Mouse (Mus musculus): ENCODE data around the gene Gramd1a.

Gene Gramd1a

DNA sequence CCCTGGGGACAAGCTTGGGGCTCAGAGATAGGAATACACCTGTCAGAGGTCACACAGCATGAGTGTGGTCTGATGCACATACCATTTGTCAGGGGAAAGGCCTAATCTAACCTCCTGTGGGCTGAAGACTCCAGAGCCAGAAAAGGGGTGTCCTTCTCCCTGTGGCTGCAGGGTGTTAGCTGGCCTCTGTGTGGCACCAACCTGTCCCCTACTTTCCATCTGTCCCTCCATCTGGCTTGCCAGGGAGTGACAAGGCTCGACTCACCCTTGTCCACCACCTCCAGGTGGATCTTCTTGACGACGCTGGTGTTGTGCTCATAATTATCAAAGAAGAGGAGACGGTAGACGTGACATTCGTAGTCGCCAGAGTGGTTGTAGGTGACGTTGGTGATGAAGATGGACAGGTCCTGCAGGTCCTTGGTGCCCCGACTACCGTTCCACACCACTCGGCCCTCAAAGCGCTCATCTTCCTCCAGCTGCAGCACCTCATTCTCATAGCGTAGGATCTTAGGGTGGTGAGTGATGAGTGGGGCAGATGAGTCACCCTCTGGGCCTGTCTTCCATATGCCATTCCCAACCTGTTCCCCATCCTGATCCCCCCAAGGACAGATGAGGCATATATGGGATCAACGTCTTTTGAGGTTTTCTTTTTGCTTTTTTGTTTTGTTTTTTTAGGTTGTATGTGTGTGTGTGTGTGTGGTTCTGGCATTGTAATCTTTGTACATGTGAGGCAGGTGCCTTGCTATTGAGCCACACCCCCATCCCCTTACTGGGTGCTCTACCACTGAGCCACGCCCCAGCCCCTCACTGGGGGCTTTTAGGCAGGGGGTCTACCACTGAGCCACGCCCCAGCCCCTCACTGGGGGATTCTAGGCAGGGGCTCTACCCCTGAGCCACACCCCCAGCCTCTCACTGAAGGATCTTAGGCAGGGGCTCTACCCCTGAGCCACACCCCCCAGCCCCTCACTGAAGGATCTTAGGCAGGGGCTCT, 32.8 kb downstream of the Gramd1a start:
- DNase-seq = peak; percentile 95

DNA sequence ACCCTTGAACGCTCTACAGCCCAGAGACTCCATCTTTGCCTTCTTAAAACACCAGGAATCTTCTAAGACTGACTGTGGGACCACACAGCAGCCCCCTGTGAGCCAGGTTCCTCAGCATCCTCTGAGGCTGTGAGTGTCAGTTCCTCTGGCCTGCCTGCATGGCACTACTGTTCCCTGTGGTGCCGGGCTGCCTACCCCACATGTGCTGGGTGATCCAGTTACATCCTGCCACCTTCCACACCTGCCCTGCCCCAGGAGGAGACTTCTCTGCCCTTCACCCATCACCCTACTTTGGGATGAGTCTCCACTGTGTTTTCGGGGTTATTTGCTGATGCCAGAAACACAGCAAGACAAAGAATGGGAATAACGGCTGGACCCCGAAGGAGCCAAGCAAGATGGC, 36.1 kb downstream of the Gramd1a start:
- no peak for DNase-seq

DNA sequence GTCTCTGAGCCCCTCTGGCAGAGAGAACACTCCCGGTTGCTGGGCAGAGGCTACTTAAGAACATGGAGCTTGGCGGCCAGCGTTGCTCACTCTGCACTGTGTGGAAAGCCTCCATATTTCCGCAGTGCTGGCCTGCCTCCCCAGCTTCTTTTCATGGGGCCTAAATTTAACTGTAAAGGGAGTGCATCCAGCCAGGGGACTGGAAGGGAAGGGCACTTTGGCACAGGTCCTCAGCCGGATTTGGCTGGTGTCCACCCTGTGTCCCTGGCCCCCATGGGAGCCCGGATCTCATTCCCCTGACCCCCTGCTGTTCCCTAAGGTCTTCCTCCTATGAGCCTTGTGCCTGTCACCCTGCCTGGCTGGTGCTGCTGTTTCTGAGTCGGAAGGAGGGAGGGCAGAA, 37.2 kb downstream of the Gramd1a start:
- peak; percentile 83 for DNase-seq

DNA sequence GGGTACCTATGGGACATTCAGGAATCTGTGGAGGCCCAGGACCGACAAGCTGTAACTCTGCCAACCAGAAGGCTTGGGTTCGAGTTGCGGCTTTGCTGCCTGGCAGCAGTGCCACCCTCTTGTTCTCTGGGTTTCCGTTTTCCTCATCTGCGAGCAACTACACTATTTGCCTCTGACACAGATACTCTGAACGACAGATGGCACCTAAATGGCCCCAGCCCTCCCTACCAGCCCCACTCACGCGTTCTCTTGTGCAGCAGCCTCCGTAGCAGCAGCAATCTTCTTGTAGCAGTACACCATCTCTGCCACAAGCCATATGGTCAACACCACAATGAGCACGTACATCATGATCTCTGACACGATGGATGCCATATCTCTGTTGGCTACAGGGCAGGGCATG, 38.2 kb downstream of the Gramd1a start:
- DNase-seq = peak; percentile 80

DNA sequence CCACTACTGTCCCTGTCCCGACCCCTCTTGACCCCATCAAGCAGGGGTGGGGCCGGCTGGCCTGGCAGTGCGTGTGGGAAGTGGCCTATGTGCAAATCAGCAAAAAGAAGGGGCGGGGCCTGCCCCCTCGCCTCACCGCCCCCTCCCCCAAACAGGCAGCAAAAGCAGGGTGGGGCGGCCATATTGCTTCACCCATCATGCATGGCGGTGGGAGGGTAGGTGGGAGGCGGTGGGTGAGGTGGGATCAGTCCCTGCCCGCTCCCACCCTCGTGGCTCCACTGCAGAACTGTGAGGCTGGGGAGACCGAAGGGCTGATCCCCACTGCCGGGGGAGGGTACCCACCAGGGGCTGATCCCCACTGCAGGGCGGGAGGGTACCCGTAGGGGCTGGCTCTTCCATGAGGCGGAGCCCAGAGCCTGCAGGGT, 39.0 kb downstream of the Gramd1a start:
- DNase-seq = peak; percentile 73

DNA sequence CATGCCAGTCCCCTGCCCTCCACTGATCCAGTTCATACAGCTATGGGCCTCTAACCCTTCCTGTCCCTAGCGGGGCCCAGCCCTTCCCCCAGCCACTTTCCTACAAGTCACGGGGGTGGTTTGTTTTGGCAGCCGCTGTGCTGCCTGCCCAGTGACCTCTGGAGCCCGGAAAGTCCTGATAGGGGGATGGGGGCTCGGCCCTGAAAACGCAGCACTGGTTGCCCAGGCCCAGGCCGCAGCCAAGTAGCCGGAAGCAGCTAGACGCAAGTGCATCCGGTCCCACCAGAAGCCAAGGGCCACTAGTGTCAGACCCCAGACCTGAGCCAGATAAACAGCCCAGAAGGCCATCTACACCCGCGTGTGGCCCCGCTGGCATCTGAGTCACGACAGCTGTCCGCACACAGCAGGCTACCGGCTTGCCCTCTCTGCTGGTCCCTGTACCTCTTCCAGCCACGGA, 40.1 kb downstream of the Gramd1a start:
- DNase-seq = peak; percentile 83

DNA sequence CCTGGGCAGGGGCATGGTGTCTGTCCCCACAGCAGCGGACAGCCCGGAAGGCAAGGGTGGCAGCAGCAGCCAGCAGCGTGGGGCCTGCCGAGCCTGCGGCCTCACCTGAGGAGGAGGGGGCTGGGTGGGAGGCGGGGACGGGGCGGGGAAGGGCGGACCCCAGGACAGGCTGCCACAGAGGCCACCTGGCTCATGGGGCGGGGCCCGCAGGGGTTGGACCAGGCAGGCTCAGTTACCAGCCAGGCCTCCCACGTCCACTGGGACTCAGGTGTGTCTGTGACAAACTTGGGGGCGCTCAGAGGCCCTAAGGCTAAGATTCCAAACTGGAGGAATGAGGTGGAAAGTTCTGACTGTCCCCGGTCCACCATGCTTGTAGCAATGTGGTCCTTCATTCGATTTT, 40.5 kb downstream of the Gramd1a start, which contains the start of gene Hpn:
Hpn (minus strand) TSS at position 109 of the 400 bp plus-strand sequence.
- no peak for DNase-seq

DNA sequence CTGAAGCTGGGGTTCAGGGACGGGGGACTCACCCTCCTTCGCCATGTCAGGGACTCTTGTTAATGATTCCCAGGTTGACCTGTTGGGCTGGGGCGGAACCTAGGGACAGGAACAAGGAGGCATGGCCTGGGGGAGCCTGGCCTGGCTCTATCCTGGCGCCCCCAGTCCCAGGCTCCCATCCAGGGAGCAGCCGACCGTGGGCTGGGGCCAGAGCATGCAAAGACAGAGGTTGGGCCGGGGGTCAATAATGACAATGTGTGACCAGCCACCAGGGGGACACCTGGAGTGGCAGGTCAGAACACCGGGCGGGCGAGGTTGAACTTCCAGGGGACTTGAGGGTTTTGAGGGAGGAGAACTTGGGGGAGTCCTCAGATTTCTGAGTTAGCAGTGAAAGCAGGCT, 41.0 kb downstream of the Gramd1a start:
- DNase-seq = no peak

DNA sequence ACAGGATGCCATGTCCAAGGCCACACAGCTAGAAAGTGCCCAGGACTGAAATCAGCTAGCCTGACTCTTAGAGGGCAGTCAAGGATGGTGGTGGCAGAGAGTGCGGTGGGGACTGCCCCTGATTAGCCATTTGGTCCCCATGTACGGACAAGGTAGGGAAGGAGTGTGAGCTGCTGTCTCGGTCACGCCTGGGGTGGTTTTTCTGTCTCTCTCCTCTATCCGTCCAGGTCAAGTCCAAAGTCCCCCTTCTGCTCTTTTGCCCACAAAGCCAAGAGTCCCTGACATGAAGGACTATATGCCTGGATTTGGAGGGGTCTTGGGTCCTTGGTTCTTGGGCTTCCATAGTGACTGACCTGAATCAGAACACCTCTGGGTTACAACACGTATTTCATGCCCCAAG, 41.9 kb downstream of the Gramd1a start:
- no peak for DNase-seq

DNA sequence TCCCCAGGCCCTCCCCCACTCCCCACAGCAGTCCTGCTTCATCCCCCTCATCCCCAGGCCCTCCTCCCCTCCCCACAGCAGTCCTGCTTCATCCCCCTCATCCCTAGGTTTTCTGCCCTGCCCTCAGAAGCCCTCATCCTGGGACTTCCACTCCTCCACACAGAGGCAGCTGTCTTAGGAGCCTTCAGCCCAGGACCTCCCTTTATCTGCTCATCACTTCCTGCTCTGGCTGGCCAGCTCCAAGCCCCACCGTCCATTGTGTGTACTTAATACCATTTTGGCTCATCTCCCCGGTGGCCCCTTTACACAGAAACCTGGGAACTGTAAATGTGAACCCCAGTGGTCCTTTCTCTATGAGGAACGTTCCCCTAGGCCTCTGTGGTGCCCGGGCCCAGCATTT, 43.7 kb downstream of the Gramd1a start:
- no peak for DNase-seq

DNA sequence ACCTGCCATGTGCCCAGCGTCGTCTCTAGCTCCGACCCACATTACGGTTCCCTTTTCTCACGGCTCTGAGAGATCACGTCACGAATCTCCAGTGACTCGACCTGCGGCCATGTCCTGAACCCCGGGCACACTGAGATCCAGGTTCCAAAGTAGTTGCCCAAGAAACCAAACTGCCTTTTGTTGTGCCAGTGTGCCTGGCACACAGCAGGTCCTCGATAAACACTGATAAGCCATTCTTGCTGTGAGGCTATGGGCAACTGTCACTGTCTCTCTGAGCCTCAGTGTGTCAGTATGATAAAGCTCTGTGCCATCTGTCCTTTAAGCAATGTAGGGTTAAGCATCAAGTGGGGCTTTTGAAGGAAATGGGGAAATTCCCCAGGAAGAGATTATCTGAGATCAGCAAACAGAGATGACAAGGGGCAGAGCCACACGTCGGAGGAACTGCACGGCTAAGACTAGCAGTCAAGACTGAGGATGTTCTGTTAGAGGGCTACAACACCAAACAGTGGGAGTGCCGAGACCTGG, 44.8 kb downstream of the Gramd1a start:
- no peak for DNase-seq

DNA sequence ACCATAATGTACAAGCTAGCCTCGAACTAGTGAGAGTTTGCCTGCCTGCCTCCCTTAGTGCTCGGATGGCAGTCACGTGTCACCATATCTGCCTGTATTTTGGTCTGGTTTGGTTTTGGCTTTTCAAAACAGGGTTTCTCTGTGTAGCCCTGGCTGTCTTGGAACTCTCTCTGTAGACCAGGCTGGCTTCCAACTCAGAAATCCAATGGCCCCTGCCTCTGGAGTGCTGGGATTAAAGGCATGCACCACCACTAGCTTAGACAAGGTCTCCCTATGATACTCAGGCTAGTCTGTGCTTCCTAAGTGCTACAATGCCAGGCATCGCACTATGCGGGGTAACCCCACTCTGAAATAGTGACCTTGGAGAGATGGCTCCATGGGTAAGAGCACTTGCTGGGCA, 45.9 kb downstream of the Gramd1a start:
- DNase-seq = no peak

DNA sequence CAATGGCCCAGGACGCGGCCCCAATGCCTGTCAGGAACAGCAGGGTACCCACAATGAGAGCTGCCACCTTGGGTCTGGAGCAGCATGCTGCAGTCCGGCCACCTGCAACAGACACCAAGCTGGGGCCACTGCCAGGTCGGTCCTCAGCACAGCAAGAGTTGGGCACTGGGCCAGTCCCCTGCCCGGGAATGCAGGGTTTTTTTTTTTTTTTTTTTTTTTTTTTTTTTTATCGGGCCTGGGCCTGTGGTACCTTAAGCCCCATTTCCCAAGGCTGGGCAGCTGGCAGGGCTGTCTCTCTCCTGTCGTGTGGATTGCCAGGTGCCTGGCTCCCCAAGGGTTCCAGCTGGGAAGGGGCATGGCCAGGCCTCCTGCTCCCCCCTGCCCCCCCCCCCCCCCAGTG, 46.6 kb downstream of the Gramd1a start:
- DNase-seq = peak; percentile 83

DNA sequence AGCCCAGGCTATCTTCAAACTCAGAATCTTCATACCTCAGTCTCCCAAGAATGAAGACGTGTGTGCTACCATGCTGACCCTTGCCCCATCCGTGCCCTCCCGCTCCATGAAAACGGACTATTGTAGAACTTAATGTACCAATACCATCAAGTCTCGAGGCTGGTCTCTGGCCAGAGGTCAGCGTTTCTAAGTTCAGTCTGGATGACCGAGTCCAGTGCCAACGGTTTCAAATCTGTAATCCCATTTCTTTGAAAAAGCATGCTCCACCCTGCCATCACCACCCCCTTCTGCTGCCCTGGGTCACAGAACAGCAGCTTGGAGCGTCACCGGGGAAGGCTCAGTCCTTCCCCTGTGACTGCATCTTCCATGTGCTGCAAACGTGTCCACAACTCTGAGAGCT, 47.9 kb downstream of the Gramd1a start:
- DNase-seq = no peak

DNA sequence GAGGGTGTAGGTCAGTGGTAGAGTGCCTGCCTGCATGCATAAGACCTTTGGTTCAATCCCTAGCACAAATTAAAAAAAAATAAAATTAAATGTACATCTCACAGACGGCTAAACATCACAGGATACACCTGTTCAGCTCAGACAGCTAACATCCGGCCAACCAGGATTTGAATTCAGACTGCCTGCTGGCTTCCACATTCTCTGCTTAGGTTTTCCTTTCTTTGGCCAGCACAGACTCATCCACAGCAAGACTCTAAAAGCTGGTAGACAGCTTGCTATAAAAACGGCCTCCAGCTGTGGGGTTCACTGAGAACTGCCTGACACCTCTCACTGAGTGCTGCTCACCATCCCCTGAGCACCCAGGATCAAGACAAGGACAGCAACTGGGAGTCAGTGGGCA, 49.5 kb downstream of the Gramd1a start:
- no peak for DNase-seq

DNA sequence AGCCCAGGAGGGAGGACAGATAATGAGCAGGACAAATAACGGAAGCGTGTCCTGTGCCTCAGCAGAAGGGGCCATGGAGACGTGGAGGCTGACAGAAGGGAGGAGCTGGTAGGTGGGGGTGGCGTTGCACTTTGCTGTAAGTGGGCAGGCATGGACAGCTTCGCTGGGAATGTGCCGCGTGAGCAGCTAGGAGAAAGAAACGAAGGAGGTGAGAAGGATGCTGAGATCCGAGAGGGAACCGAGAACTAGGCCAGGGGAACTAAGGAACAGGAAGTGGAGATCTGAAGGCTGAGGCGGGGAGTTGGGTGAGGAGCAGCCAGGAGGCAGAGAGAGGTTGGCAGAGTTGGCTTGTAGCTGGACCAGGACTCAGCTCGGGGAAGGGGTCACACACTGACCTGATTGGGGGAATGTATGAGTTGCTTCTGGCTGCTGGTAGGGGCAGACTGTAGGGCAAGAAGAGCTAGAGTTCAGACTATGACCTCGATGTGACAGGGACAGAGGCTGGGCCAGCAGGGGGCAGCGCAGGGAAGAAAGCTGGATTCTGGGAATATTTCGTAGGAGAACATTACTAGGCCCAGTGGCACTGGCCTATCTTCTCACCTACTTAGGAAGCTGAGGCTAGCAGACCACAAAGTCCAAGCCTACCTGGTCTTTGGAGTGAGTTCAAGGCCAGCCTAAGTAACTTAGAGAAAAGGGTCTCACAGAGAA, 50.5 kb downstream of the Gramd1a start:
- DNase-seq = no peak

DNA sequence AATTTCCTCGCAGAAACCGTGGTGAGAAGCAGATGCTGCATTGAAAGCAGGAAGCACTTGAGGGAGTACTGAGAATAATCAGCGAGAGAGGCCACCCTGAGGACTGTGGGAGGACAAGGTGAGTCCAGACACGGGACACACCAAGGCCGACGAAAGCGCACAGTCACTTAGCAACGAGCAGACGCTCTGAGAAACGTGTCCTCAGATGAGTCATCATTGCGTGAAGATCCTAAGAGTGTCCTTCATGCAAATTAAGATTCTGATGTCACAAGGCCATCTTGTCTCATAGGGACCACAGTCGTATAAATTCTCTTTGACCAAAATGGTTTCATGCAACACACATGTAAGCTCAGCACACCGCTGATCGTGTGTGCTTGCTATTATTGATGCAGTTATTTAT, 54.9 kb downstream of the Gramd1a start:
- DNase-seq = no peak

DNA sequence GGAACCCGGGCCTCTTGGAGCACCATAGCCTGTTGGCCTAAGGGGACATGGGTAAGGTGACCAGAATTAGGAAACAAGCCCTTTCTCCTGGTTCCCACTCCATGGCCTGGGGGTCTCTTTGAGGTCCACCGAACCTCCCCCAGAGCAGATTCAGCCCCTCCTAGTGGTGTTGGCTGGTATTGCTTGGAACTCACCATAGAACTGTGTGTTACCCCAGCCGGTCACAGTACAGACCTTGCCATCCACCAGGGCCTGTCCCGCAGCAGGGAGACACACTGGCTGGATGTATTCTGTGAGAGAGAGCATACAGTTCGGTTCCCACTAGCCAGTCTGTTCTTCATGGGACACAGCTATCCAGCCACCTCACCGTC, 56.1 kb downstream of the Gramd1a start:
- DNase-seq = no peak

DNA sequence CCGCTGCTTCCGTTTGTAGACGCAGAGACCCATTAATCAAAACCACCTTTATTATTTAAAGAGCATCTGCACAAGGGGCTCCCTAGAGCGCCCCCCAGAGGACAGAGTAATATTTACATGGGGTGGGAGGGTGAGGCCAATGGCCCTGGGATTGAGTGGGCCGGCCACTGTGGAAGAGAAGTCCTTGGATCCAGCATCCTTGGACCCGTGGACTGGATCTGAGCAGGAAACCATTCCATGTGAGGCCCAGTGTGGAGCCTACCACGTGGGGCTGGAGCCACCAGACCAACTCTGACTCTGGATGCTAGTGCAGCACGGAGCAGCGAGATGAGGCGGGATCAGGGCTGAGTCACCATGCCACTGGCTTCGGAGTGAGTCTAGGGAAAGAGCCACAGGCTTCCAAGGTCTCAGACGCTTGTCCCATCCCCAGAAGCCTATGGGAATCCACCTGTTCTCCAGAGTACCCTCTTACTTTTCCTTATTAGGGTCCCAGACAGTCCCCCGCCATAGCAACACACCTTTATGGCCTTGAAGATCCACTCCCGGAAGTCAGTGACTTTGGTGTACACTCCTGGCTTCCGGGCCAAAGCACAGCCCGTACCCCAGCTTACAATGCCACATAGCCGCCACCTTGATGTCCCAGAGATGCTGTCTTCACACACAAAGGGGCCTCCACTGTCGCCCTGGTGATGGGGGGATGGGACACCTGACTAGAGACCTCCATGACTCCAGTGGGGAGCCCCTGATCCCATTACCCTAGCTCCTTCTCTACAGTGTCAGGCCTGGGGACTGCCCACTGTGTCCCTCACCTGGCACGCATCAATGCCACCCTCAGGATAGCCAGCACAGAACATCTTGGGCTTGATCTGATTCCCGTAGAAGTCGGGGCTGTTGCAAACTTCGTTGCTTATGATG, 56.7 kb downstream of the Gramd1a start:
- no peak for DNase-seq

DNA sequence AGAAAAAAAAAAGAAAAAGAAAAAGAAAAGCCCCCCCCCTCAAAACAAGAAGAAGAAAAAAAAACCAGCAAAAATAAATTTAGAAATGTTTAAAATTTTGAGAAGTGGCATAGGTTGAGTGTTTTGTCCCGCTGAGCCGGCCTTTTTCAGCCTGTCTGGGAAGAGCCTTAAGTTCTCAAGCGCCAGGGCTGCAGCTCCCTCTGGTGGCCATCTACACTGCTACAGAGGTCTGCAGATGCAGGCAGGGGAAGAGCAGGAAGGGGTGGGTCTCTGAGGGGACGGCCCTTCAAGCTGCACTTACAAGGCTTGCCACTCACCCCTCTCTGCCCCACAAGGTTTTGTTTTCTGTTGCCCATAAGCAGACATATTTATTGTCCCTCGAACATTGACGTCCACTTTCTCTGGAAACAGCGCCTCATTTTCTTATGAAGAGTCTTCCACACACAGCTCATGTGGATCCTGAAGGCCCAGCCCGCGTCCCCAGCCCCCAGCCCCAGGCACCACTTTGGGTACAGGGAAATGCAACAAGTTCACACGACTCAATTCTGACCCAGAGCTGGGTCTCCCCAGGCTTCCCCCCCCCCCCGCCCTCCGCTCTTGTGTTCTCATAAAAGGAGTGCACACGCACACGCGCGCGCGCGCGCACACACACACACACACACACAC, 58.0 kb downstream of the Gramd1a start:
- peak; percentile 85 for DNase-seq

DNA sequence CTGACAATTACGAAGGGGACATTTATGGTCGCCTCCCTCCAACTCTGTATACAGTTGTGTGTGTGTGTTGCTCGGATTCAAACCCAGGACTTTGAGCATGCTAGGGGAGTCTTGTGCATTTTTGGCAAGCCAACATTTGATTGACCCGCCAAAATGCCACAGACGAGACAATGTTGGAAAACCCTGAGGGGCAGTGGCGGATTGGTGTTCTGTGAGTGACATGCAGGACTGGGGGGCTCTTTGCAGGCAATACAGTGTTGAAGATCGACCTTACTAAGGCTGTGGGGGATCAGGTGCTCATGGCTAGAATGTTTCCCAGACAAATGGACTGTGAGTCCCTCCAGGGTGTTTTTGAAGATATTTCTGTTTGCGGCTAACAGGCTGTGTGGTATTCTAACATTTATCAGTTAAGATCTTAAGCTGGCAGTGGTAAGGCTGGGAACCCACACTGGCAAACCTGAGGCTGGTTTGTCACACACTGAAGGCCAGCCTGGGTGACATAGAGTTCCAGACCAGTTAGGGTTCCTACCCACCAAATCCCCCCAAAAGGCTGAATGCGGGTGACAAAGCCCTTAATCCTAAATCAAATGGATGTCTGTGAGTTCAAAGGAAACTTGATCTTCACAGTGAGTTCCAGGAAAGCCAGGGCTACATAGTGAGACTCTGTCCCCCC, 58.7 kb downstream of the Gramd1a start:
- DNase-seq = no peak
